Mouse (Mus musculus) limb, embryonic 12.5 days (tissue): Measurements from ENCODE around the gene Dnmt3a. TPM values are rescaled to one million over a fixed set of nuclear protein-coding genes. Genes with fewer than 3 reads are reported as not detected.
A peak's percentile ranks its signal among the peaks of the same experiment; 100 is the strongest.

Source experiments
- ATAC-seq: fragments of 200-750 bp; cut with Nextera tagmentation; 2 replicates; pipeline ENCODE4 v1.8.0; 2017; ENCODE audit warnings: low read depth, moderate TSS enrichment; ENCODE audit not compliant: insufficient number of reproducible peaks, insufficient read depth, low FRiP score, low TSS enrichment
- H3K27ac ChIP-seq: fragments of 300-500 bp; sonication (generic); 2 replicates; pipeline ENCODE4 v1.5.1; 2016; ENCODE audit warnings: mild to moderate bottlenecking, moderate library complexity
- H3K27me3 ChIP-seq: fragments of 300-500 bp; sonication (generic); 2 replicates; pipeline ENCODE4 v1.6.1; 2016; ENCODE audit warnings: mild to moderate bottlenecking, moderate library complexity
- H3K36me3 ChIP-seq: fragments of 300-500 bp; sonication (generic); 2 replicates; pipeline ENCODE4 v1.6.1; 2016; ENCODE audit warnings: mild to moderate bottlenecking, moderate library complexity
- H3K4me1 ChIP-seq: fragments of 300-500 bp; sonication (generic); replicated peaks from 2 replicates; pipeline ENCODE4 v1.6.1; 2016
- H3K4me2 ChIP-seq: fragments of 300-500 bp; sonication (generic); 2 replicates; pipeline ENCODE4 v1.6.1; 2016; ENCODE audit warnings: mild to moderate bottlenecking, moderate library complexity
- H3K4me3 ChIP-seq: fragments of 300-500 bp; sonication (generic); replicated peaks from 2 replicates; pipeline ENCODE4 v1.5.1; 2016; ENCODE audit warnings: mild to moderate bottlenecking
- H3K9ac ChIP-seq: fragments of 300-500 bp; sonication (generic); replicated peaks from 2 replicates; pipeline ENCODE4 v1.6.1; 2016; ENCODE audit warnings: mild to moderate bottlenecking, moderate library complexity
- H3K9me3 ChIP-seq: fragments of 300-500 bp; sonication (generic); 2 replicates; pipeline ENCODE4 v1.6.1; 2016; ENCODE audit warnings: mild to moderate bottlenecking, moderate library complexity
- WGBS: fragments of 180-500 bp; shearing (Covaris S2); methylation state at CpG from one replicate; pipeline ENCODE4 v1.1.7; 2016; 5-methylcytosine and 5-hydroxymethylcytosine counted together
- polyA plus RNA-seq: library from polyadenylated mRNA; unstranded; fragments of >200 nt; fragmentation: Nextera tagmentation; extraction: Ambion mirVana; gene quantifications from 2 replicates; pipeline ENCODE4 v1.2.1, GENCODE M21; 2016

Gene Dnmt3a
- polyA plus RNA-seq, 1 experiment from 2014 or later = 282 TPM

DNA sequence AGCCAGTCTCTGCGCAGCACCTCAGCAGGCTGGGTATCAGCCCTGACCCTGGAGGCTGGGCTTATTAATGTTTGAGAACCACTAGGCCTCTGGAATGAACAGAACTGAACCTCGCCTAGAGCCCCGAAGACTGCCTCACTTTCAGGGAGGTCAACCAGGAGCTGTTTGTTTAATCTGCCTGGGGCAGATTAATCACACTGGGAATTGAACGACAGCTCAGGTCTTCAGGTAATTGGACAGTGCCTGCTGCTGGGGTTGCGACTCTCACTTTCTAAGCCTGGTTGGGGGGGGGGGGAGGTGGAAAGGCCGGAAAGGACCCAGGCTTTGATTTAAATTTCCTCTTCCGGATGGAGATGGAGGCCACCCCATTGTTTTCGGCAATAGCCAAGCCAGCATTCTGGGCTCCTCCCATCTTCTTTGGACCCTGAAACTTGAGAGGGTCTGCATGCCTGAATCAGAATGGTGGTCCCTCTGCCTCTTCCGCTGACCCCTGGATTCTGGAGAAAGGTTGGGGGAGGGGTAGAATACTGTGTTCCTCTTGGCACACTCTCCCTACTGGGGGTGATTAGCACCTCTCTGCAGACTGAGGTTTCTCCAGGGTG, 79.2 kb downstream of the Dnmt3a start:
- Histone ChIP-seq H3K4me3 (no peak overlapping the region), H3K4me1 (peaks cover 66% of the 10 kb centered on the region), H3K9me3 (no peaks in the 10 kb centered on the region), H3K27ac (peak overlapping the region; percentile 75), H3K9ac (no peak overlapping the region; the same call in 1 of the 2 replicates), H3K4me2 (no peak overlapping the region), H3K36me3 (peaks cover 49% of the 10 kb centered on the region), H3K27me3 (no peaks in the 10 kb centered on the region)
- ATAC-seq = no peak
- 13% methylated on average over 9 of the region's 9 CpGs for WGBS

DNA sequence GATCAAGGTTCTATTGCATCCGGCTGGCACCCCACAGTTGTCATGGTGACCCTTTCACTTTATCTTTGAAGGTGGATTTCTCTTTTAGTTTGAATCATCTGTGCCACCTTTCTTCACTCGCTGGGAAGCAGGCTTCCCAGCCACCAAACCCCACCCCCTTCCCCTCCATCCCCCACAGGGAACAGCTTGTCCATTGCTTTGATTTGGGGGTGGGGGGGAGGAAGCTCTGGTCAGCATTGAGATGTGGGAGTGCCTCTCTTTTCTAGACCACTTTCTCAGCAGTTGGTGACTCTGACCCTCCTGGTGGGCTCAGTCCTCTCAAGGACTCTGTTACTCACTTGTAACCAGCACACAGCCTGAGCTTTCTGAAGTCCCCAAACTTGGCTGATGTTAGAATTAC, 80.8 kb downstream of the Dnmt3a start:
- Histone ChIP-seq H3K9ac (no peak overlapping the region), H3K9me3 (no peaks in the 10 kb centered on the region), H3K36me3 (peaks cover 32% of the 10 kb centered on the region), H3K27me3 (no peaks in the 10 kb centered on the region), H3K27ac (peak overlapping the region; percentile 87), H3K4me2 (no peak overlapping the region), H3K4me1 (peaks cover 76% of the 10 kb centered on the region), H3K4me3 (no peak overlapping the region)
- no peak for ATAC-seq
- WGBS = 37% methylated on average over 2 of the region's 2 CpGs

DNA sequence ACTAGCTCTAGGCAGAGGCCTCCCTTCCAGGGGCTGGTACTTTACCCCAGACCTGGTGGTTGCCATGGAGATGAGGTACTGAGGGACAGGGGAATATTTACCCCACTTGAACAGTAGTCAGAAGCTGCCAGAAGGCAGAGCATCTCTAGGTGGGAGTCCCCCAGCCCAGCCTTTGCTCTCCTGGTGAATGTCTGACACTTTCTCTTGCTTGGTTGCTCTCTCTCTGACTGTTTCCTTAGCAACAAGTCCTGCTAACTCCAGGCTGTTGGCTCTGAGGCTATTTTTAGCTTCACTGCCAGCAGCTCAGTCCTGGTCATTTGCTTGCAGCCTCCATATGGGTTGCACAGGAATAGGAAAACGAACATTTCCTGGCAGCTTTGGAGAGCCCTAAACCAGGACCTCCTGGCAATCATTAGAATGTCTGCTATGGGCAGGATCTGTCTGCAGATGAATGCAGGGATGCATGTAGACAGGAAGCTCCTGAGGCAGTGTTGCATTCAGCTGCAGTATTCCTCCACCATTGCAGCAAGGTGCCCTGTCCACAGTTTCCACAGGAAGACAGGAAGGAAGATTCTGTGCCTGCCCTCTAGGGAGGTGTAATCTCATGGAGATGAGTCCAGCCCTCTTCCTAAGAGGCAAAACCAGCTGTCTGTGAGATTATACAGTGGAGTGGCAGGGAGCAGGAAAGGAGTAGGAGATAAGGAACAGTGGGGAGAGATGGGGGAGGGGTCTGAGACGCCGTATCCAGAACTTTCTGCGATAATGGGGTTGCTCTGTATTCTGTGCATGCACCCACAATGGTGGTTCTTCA, 81.9 kb downstream of the Dnmt3a start:
- H3K27me3 ChIP-seq = no peaks in the 10 kb centered on the region
- H3K4me2 ChIP-seq = peak overlapping the region; percentile 26; the same call in 1 of the 2 replicates
- H3K9me3 ChIP-seq = no peaks in the 10 kb centered on the region
- WGBS = 37% methylated on average over 4 of the region's 4 CpGs
- peak overlapping the region; percentile 27; the same call in 1 of the 2 replicates for H3K9ac ChIP-seq
- 0 out of 2 replicates have a peak, but pooled peaks have one; percentile 10 for ATAC-seq
- peaks cover 76% of the 10 kb centered on the region for H3K4me1 ChIP-seq
- no peak overlapping the region for H3K4me3 ChIP-seq
- peak overlapping the region; percentile 87 for H3K27ac ChIP-seq
- peaks cover 21% of the 10 kb centered on the region for H3K36me3 ChIP-seq

DNA sequence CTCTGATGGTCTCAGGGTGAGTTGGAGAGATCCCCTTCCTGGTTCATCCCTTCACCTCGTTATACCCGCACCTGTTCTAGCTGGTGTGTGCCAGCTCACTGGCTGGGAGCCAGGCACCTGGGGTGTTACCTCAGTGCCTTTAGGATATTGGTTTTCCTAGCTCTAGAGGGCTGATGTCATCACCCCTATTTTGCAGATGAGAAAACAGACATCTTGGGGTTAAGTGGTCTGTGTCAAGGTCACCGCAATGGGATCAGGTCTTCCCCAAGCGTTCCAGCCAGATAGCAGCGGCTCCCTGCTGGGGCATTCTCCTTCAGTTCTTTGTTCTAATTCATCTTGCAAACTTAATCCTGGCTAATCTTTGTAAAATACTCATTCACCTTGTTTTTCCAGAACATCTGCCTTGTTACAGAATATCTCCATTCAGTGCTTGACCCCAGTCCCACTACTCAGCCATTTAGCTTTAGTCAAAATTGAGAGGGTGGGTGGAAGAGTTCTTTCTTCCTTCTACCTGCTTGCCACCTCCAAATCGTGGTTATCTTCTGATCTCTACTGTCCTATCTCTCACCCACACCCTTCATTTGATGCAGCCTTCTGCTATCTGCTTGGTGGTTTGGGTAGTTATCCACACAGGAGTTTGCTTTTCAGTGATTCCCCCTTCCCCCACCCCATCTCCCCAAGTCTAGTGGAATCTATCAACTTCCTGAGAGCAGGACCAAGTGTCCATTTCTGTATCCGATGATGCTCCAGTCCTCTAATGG, 84.2 kb downstream of the Dnmt3a start:
- H3K36me3 ChIP-seq = peaks cover 18% of the 10 kb centered on the region
- peak overlapping the region; percentile 96; the same call in 1 of the 2 replicates for H3K27ac ChIP-seq
- no peak overlapping the region for H3K4me3 ChIP-seq
- ATAC-seq = no peak
- H3K4me1 ChIP-seq = peaks cover 77% of the 10 kb centered on the region
- H3K9ac ChIP-seq = no peak overlapping the region
- H3K27me3 ChIP-seq = no peaks in the 10 kb centered on the region
- peak overlapping the region; percentile 82; the same call in 1 of the 2 replicates for H3K4me2 ChIP-seq
- no peaks in the 10 kb centered on the region for H3K9me3 ChIP-seq
- WGBS = 42% methylated on average over 7 of the region's 7 CpGs

DNA sequence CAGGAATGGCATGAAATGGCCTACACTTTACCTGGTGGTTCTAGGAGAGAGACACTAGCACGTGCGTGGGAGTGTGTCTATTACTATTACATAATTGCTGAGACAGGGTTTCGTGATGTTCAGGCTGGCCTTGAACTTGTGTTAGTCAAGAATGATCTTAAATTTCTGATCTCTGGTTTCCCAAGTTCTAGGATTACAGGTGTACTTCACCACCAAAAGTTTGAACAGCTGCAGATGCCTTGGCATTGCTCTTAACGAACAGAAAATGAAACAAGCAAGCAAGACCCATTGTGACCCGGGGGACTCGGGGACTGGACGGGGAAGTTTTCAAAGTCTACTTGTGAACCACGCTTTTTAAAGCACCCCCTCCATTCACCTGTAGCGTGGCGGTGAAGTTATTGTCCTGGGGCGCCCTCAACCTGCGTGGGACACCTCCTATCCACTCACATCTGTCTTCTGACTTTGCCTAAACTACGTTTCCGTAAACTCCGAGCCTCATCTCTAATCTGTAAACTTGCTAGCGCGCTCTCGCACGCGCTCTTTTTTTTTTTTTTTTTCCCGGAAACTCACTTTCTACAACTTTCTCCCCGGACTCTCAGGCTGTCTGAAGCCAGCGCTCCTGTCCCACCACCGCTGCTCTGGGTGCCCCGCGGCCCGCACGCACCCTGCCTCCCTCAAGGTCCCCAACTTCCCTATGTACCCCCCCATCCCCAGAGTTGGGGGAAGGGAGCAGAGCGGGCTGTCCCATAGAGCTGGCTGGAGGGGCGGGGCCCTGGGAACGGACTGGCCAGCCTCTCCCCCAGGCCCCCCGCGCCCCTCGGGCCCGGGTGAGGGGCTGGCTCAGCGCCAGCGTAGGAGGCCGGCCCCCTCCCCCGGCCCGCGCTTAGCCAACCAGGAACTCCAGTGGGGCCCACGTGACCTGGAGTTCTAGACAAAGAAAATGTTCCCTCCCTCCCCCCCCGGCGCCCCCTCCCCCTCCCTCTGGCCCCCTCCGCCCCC, 85.2 kb downstream of the Dnmt3a start:
- peak overlapping the region; percentile 96 for H3K27ac ChIP-seq
- peak overlapping the region; percentile 54 for H3K4me3 ChIP-seq
- peak overlapping the region; percentile 81 for H3K9ac ChIP-seq
- H3K36me3 ChIP-seq = peaks cover 28% of the 10 kb centered on the region
- ATAC-seq = peak; percentile 76
- no peaks in the 10 kb centered on the region for H3K27me3 ChIP-seq
- H3K4me2 ChIP-seq = peak overlapping the region; percentile 82
- WGBS = 2% methylated on average over 37 of the region's 45 CpGs
- H3K9me3 ChIP-seq = no peaks in the 10 kb centered on the region
- H3K4me1 ChIP-seq = peaks cover 69% of the 10 kb centered on the region

DNA sequence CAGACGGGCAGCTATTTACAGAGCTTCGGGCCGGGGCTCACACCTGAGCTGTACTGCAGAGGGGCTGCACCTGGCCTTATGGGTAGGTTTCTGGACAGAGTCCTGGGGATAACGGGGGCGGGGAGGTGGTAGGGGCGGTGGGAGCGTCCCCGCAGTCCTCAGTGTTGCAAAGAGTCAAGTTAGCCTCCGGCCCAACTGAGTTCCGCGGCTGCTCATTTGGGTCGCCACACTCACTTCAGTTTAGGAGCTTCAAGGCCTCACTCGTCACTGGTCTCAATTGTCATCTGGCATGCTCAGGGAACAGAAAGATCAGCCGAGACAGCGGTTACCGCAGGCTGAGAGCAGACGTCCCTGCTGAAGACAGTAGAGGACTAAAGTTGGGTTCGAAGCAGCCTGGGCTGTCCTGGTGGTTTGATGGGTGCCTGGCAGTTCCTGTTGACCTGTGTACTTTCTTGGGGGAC, 86.0 kb downstream of the Dnmt3a start:
- ATAC-seq = peak; percentile 67
- Histone ChIP-seq H3K27me3 (no peaks in the 10 kb centered on the region), H3K4me3 (peak overlapping the region; percentile 54), H3K4me2 (peak overlapping the region; percentile 82), H3K9ac (peak overlapping the region; percentile 81), H3K27ac (peak overlapping the region; percentile 96), H3K4me1 (peaks cover 62% of the 10 kb centered on the region), H3K9me3 (no peaks in the 10 kb centered on the region), H3K36me3 (peaks cover 35% of the 10 kb centered on the region)
- WGBS = 1% methylated on average over 17 of the region's 18 CpGs

DNA sequence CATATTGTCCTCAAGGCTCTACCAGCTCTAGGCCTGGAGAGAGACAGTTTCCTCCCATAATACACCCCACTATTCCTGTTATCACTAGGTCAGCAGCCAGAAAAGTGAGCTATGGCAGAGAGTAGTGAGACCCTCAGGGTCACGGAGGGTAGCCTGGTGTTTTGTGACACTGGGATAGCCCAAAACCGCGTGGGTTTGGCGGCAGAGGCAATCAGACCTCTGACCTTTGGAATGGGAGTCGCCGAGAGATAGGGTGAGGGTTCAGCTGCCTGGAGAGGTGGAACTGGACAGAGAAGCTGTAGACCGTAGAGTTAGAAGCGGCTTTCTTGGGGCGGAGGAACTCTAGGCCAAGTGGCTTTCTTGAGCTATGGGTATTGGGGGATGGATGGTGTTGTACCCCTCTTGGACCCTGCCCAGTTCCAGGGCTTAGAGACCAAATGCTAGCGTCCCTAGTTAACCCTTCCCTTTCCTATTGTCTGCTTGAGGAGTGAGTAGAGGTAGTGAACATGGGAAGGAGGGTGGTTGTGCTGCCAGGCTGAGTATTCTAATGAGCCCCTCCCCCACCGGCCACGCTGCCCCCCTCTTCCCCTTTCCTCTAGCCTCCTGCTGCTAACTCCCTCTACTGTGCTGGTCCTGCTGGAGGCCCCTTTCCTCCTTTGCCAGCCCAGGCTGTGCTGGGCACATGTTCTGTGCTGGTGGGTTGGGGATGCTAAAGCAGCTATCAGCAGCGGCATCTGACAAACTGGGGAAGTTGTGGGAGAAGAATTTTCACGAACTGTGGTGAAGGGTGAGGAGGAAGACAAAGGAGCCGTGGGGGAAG, 86.6 kb downstream of the Dnmt3a start:
- H3K27me3 ChIP-seq = no peaks in the 10 kb centered on the region
- H3K9ac ChIP-seq = peak overlapping the region; percentile 81
- ATAC-seq = peak; percentile 35; the same call in 1 of the 2 replicates
- peaks cover 55% of the 10 kb centered on the region for H3K4me1 ChIP-seq
- H3K27ac ChIP-seq = peak overlapping the region; percentile 96
- H3K4me3 ChIP-seq = peak overlapping the region; percentile 54
- H3K9me3 ChIP-seq = no peaks in the 10 kb centered on the region
- 3% methylated on average over 15 of the region's 15 CpGs for WGBS
- peaks cover 42% of the 10 kb centered on the region for H3K36me3 ChIP-seq
- peak overlapping the region; percentile 82 for H3K4me2 ChIP-seq

DNA sequence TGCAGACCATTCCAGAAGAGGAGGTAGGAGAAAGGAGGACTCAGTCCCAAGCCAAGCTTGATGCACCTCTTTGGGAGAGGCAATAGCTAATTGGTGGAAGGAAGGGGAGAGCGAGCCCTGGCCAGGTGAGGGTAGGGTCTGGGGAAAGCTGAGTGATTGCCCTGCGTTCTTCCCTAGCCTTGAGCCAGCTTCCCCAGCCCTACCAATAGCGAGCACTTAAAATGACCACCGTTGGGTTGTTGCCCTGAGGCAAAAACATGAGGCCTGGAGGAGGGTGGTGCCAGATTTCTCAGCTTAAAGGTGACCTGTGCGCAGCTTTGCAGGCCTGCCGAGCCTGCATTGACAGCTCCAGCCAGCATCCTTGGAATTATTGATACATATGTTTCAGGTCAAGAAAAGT, 87.5 kb downstream of the Dnmt3a start:
- Histone ChIP-seq H3K4me2 (peak overlapping the region; percentile 82), H3K9me3 (no peaks in the 10 kb centered on the region), H3K9ac (peak overlapping the region; percentile 81), H3K36me3 (peaks cover 51% of the 10 kb centered on the region), H3K4me1 (peaks cover 47% of the 10 kb centered on the region), H3K4me3 (peak overlapping the region; percentile 54), H3K27ac (peak overlapping the region; percentile 96), H3K27me3 (no peaks in the 10 kb centered on the region)
- 25% methylated on average over 6 of the region's 6 CpGs for WGBS
- no peak for ATAC-seq

DNA sequence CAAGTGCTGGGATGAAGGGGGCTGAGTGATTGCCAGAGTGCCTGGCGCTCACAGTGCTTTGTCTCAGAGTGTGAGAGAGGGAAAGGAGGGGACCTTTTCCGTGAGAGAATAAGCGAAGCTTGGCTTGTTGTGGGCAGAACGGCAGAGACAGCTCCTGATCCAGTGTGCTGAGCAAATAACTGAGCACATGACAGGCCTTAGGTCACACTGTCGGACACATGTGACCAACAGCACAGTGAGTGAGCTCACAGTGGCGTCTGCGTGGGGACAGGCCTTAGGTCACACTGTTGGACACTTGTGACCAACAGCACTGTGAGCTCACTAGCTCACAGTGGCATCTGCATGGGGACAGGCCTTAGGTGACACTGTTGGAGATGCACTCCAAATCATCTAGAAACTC, 88.7 kb downstream of the Dnmt3a start:
- H3K9me3 ChIP-seq = no peaks in the 10 kb centered on the region
- ATAC-seq = no peak
- H3K4me2 ChIP-seq = peak overlapping the region; percentile 82
- no peaks in the 10 kb centered on the region for H3K27me3 ChIP-seq
- peaks cover 57% of the 10 kb centered on the region for H3K36me3 ChIP-seq
- WGBS = 85% methylated on average over 7 of the region's 7 CpGs
- H3K27ac ChIP-seq = 0 out of 2 replicates have a peak overlapping the region, but pooled peaks have one; percentile 8
- H3K4me1 ChIP-seq = peaks cover 37% of the 10 kb centered on the region
- no peak overlapping the region for H3K9ac ChIP-seq
- no peak overlapping the region for H3K4me3 ChIP-seq
